Mouse (Mus musculus) stomach, postnatal 0 days (tissue): ENCODE measurements around the gene Cpsf4l.

Source experiments
- CTCF ChIP-seq: IDR thresholded peaks from 2 replicates; pipeline ENCODE4 v1.5.1; 2016; ENCODE audit warnings: antibody characterized with exemption, low read depth, mild to moderate bottlenecking, moderate library complexity
- EP300 ChIP-seq: optimal IDR thresholded peaks from 2 replicates; pipeline ENCODE3; 2016; ENCODE audit warnings: antibody characterized with exemption

GRCm38 (mm10) chr11:113717767-113718424, 8.1 kb upstream of the Cpsf4l start:
- TF ChIP-seq EP300, result no peak
- no peak for TF ChIP-seq CTCF
